Mouse (Mus musculus) gastrocnemius, adult 8-10 months (tissue): ENCODE results near the gene Rap2b. TPM values are rescaled to one million over a fixed set of nuclear protein-coding genes. Genes with fewer than 3 reads are reported as not detected.

Experiments
- DNase-seq, 2 experiments: peaks; one replicate each; pipeline ENCODE4 v3.0.0; 2022; ENCODE audit warnings: low spot score in 2 of 2
- total RNA-seq, 4 experiments: library from RNA; stranded (reverse); gene quantifications; 2 replicates each; pipeline ENCODE4 v1.2.4; 2022

Rap2b gene
- 1 to 10 TPM in 2 of 4 experiments, under 1 TPM in 2; 0.80 to 1.2 (median 0.96) TPM for total RNA-seq

GRCm38 (mm10) chr3:61361338-61361737 is at the start of gene Rap2b:
Rap2b (plus strand) TSS chr3:61361638.
- DNase-seq = no peak

- no peak for DNase-seq
These were observed 46.4 kb upstream of the Rap2b start for GRCm38 (mm10) chr3:61315002-61315401.

- DNase-seq = no peak
These were observed 41.4 kb upstream of the Rap2b start for GRCm38 (mm10) chr3:61320031-61320430.

- no peak for DNase-seq
These were observed 39.8 kb upstream of the Rap2b start for GRCm38 (mm10) chr3:61321632-61322031.

GRCm38 (mm10) chr3:61336205-61336604 is 25.2 kb upstream of the Rap2b start:
- DNase-seq = no peak

GRCm38 (mm10) chr3:61337230-61337629 is 24.2 kb upstream of the Rap2b start:
- DNase-seq = no peak

- DNase-seq = no peak
These were observed 21.1 kb upstream of the Rap2b start for GRCm38 (mm10) chr3:61340321-61340720.

GRCm38 (mm10) chr3:61344031-61344430 is 17.4 kb upstream of the Rap2b start:
- no peak for DNase-seq

GRCm38 (mm10) chr3:61345636-61346035 is 15.8 kb upstream of the Rap2b start:
- no peak for DNase-seq

GRCm38 (mm10) chr3:61348036-61348614 is 13.3 kb upstream of the Rap2b start:
- no peak for DNase-seq

GRCm38 (mm10) chr3:61349433-61349832 is 12.0 kb upstream of the Rap2b start:
- no peak for DNase-seq

- no peak for DNase-seq
These were observed 6.0 kb upstream of the Rap2b start for GRCm38 (mm10) chr3:61355464-61355863.

- DNase-seq = no peak
These were observed 3.3 kb upstream of the Rap2b start for GRCm38 (mm10) chr3:61358107-61358506.

GRCm38 (mm10) chr3:61358756-61359293 is 2.6 kb upstream of the Rap2b start:
- no peak for DNase-seq

GRCm38 (mm10) chr3:61362821-61363160 is 1.4 kb downstream of the Rap2b start:
- peak in 1 of 2 experiments; percentile 3 for DNase-seq

- peak; percentile 89 to 92 for DNase-seq
These were observed 1.9 kb downstream of the Rap2b start for GRCm38 (mm10) chr3:61363161-61363988.

- peak; percentile 82 to 87 for DNase-seq
These were observed 2.7 kb downstream of the Rap2b start for GRCm38 (mm10) chr3:61363989-61364660.

- no peak for DNase-seq
These were observed 3.2 kb downstream of the Rap2b start for GRCm38 (mm10) chr3:61364661-61364977.

GRCm38 (mm10) chr3:61364978-61365778 is 3.7 kb downstream of the Rap2b start:
- peak; percentile 3 to 20 for DNase-seq

- DNase-seq = no peak
These were observed 4.4 kb downstream of the Rap2b start, which contains the start of gene B430305J03Rik for GRCm38 (mm10) chr3:61365779-61366373. B430305J03Rik (minus strand) TSS chr3:61365951.

- DNase-seq = no peak
These were observed 7.0 kb downstream of the Rap2b start for GRCm38 (mm10) chr3:61368446-61368845.
